Mouse (Mus musculus) limb, embryonic 10.5 days (tissue): ENCODE measurements around the gene Ahcyl2. TPM values are rescaled to one million over a fixed set of nuclear protein-coding genes. Genes with fewer than 3 reads are reported as not detected.

ENCODE experiments used
- DNase-seq: peaks from one replicate; pipeline ENCODE4 v3.0.0-alpha.2; 2017; ENCODE audit warnings: low spot score
- H3K27ac ChIP-seq: fragments of 300-500 bp; sonication (generic); 2 replicates; pipeline ENCODE4 v1.5.1; 2016; ENCODE audit warnings: mild to moderate bottlenecking
- H3K27me3 ChIP-seq: fragments of 300-500 bp; sonication (generic); 2 replicates; pipeline ENCODE4 v1.6.1; 2016; ENCODE audit warnings: low read depth, mild to moderate bottlenecking; ENCODE audit not compliant: poor library complexity, severe bottlenecking
- H3K36me3 ChIP-seq: fragments of 300-500 bp; sonication (generic); 2 replicates; pipeline ENCODE4 v1.6.1; 2016; ENCODE audit warnings: mild to moderate bottlenecking, moderate library complexity
- H3K4me1 ChIP-seq: fragments of 300-500 bp; sonication (generic); 2 replicates; pipeline ENCODE4 v1.6.1; 2016
- H3K4me3 ChIP-seq: fragments of 300-500 bp; sonication (generic); 2 replicates; pipeline ENCODE4 v1.5.1; 2016; ENCODE audit warnings: mild to moderate bottlenecking, moderate library complexity
- H3K9me3 ChIP-seq: fragments of 300-500 bp; sonication (generic); replicated peaks from 2 replicates; pipeline ENCODE4 v1.6.1; 2016; ENCODE audit warnings: mild to moderate bottlenecking
- WGBS: fragments of 180-500 bp; shearing (Covaris S2); methylation state at CpG from one replicate; pipeline ENCODE4 v1.1.7; 2016; 5-methylcytosine and 5-hydroxymethylcytosine counted together
- polyA plus RNA-seq: library from polyadenylated mRNA; unstranded; fragments of >200 nt; fragmentation: Nextera tagmentation; extraction: Ambion mirVana; gene quantifications from 2 replicates; pipeline ENCODE4 v1.2.1, GENCODE M21; 2016

Ahcyl2 gene
- polyA plus RNA-seq, 1 experiment from 2014 or later, result 15.9 TPM

GRCm38 (mm10) chr6:29875576-29875975 lies 107.8 kb downstream of the Ahcyl2 start:
- H3K27ac ChIP-seq, result no peak overlapping the region
- H3K27me3 ChIP-seq, result no peaks in the 10 kb centered on the region
- H3K4me3 ChIP-seq, result no peak overlapping the region
- DNase-seq, result no peak
- no peaks in the 10 kb centered on the region for H3K4me1 ChIP-seq
- 88% methylated on average over 5 of the region's 5 CpGs for WGBS
- H3K36me3 ChIP-seq, result peaks cover 12% of the 10 kb centered on the region; the same call in 1 of the 2 replicates
- H3K9me3 ChIP-seq, result no peaks in the 10 kb centered on the region

DNA sequence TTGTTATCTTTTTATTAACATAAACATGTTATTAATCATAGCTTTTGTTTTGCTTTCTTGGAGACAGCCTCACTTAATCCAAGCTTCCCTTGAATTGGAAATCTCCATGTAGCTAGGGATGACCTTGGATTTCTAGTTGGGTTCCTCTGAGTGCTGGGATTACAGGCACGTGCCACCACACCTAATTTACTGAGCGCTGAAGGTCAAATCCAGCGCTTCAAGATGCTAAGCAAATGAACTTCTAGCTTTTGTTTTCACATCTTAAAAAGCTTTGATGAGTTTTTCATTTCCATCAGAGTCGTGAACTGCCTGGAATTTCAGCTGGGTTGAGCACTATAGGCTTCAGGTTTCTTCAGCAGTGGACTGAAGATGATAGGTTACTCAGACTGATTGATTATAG lies 109.0 kb downstream of the Ahcyl2 start:
- WGBS, result 80% methylated on average over 4 of the region's 4 CpGs
- DNase-seq, result no peak

DNA sequence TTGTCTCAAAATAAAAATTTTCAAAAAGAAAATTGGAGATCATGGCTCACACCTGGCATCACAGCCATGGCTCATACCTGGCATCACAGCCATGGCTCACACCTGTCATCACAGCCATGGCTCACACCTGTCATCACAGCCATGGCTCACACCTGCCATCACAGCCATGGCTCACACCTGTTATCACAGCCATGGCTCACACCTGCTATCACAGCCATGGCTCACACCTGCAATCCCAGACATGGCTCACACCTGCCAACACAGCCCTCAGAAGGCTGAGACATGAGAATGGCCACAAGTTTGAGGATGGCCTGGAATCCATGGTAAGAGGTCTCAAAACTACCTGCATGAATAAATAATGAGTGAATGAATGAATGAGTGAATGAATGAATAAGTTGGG lies 111.8 kb downstream of the Ahcyl2 start:
- peaks cover 11% of the 10 kb centered on the region; the same call in 1 of the 2 replicates for H3K36me3 ChIP-seq
- no peak overlapping the region for H3K27ac ChIP-seq
- no peak overlapping the region for H3K4me3 ChIP-seq
- DNase-seq, result no peak
- peaks cover 10% of the 10 kb centered on the region; the same call in 1 of the 2 replicates for H3K4me1 ChIP-seq
- H3K9me3 ChIP-seq, result no peaks in the 10 kb centered on the region
- no peaks in the 10 kb centered on the region for H3K27me3 ChIP-seq

More for the DNA sequence above, 109.0 kb downstream of the Ahcyl2 start:
- Histone ChIP-seq H3K4me1 (peaks cover 4% of the 10 kb centered on the region; the same call in 1 of the 2 replicates), H3K27ac (no peak overlapping the region), H3K4me3 (no peak overlapping the region), H3K27me3 (no peaks in the 10 kb centered on the region), H3K36me3 (peaks cover 6% of the 10 kb centered on the region), H3K9me3 (no peaks in the 10 kb centered on the region)

DNA sequence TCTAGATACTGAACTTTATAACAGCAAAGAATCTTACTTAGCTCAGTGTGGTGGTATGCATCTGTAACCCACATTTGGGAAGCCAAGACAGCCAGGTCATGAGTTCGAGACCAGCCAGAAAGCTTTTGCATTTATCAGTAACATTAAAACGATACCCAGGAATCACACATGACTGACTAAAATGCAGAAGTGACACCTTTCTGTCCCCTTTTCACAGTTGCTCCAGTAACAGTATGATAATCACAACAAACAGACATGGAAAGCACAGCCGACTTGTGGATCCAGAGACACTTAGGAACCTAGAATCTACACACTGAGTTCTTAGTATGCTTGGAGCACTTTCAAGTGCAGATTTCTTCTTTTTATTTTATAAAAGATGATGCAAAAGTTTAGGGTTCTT lies 113.0 kb downstream of the Ahcyl2 start:
- no peaks in the 10 kb centered on the region for H3K9me3 ChIP-seq
- H3K27me3 ChIP-seq, result no peaks in the 10 kb centered on the region
- no peak overlapping the region for H3K27ac ChIP-seq
- peaks cover 10% of the 10 kb centered on the region; the same call in 1 of the 2 replicates for H3K4me1 ChIP-seq
- H3K36me3 ChIP-seq, result peaks cover 11% of the 10 kb centered on the region; the same call in 1 of the 2 replicates
- DNase-seq, result no peak
- no peak overlapping the region for H3K4me3 ChIP-seq
- 95% methylated on average over 3 of the region's 3 CpGs for WGBS

DNA sequence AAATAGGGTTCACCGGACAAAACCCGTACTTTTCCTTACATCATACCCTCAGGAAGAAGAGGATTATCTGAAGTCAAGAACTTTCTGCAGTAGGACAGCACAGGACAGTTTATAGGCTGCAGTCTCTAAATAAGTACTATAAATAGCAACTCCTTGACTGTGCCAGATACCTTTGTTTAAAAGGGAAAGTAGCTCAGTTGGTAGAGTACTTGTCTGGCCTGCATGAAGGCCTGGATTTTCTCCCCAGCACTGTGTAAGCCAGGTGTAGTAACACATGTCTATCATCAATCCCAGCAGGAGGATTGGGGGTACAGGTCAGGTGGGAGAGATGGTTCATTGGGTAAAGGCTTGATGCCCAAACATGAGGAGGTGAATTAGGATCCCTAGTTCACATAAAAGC lies 114.1 kb downstream of the Ahcyl2 start:
- Histone ChIP-seq H3K36me3 (peaks cover 18% of the 10 kb centered on the region), H3K27me3 (no peaks in the 10 kb centered on the region), H3K27ac (no peak overlapping the region), H3K4me1 (peaks cover 10% of the 10 kb centered on the region; the same call in 1 of the 2 replicates), H3K4me3 (no peak overlapping the region), H3K9me3 (no peaks in the 10 kb centered on the region)
- WGBS, result 87% methylated on average over 2 of the region's 2 CpGs
- no peak for DNase-seq

- H3K4me1 ChIP-seq, result peaks cover 10% of the 10 kb centered on the region; the same call in 1 of the 2 replicates
- no peak overlapping the region for H3K4me3 ChIP-seq
- H3K36me3 ChIP-seq, result peaks cover 18% of the 10 kb centered on the region
- no peak for DNase-seq
- H3K27me3 ChIP-seq, result no peaks in the 10 kb centered on the region
- WGBS, result 92% methylated on average over 6 of the region's 6 CpGs
- no peaks in the 10 kb centered on the region for H3K9me3 ChIP-seq
- no peak overlapping the region for H3K27ac ChIP-seq
Observed at GRCm38 (mm10) chr6:29882870-29883269, 115.1 kb downstream of the Ahcyl2 start.

GRCm38 (mm10) chr6:29891151-29891550 lies 123.3 kb downstream of the Ahcyl2 start:
- Histone ChIP-seq H3K4me1 (no peaks in the 10 kb centered on the region), H3K27ac (no peak overlapping the region), H3K27me3 (no peaks in the 10 kb centered on the region), H3K4me3 (no peak overlapping the region), H3K36me3 (peaks cover 17% of the 10 kb centered on the region), H3K9me3 (no peaks in the 10 kb centered on the region)
- no peak for DNase-seq
- 86% methylated on average over 11 of the region's 11 CpGs for WGBS

DNA sequence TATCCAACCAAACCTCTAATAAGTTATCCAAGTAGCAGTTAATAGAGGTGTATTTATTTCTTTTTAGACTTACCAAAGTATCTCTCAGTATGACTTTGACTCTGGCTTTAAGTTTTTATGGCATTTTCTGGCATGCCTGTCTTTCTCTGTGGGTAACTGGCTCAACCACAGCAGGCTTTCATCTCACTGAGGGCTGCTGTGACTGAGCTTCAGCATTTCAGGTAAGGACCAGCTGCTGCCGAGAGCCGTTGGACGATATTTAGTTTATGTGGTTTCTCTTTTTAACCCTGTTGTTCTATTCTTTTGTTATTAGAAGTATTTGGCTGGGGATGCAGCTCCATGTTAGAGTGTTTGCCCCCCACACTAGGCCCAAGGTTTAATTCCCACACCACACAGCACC lies 129.2 kb downstream of the Ahcyl2 start:
- WGBS, result 95% methylated on average over 3 of the region's 3 CpGs
- no peak overlapping the region for H3K27ac ChIP-seq

DNA sequence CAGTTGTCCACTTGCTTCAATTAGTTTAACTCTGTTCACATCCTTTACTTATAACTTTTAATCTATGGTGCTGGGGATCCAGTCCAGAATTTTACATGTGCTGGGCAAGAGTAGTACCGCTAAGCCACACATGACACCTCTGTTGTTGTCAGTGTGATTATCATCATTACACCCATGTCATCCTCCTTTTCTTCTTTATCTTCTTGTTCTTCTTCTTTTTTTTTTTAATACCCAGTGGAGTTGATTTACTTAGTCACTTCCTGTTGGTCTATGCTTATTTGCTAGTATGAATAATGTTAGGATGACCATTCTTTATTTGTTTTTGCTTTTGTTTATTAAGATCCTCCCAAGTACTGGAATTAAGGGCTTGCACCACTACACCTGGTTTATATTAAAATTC lies 133.6 kb downstream of the Ahcyl2 start:
- Histone ChIP-seq H3K4me1 (no peaks in the 10 kb centered on the region), H3K27ac (no peak overlapping the region), H3K9me3 (no peaks in the 10 kb centered on the region), H3K27me3 (no peaks in the 10 kb centered on the region), H3K36me3 (peaks cover 32% of the 10 kb centered on the region), H3K4me3 (no peak overlapping the region)
- DNase-seq, result no peak
- 91% methylated on average over 1 of the region's 1 CpGs for WGBS

More for the DNA sequence above, 129.2 kb downstream of the Ahcyl2 start:
- H3K4me3 ChIP-seq, result no peak overlapping the region
- no peaks in the 10 kb centered on the region for H3K4me1 ChIP-seq
- H3K36me3 ChIP-seq, result peaks cover 24% of the 10 kb centered on the region
- no peak for DNase-seq
- no peaks in the 10 kb centered on the region for H3K9me3 ChIP-seq
- no peaks in the 10 kb centered on the region for H3K27me3 ChIP-seq

DNA sequence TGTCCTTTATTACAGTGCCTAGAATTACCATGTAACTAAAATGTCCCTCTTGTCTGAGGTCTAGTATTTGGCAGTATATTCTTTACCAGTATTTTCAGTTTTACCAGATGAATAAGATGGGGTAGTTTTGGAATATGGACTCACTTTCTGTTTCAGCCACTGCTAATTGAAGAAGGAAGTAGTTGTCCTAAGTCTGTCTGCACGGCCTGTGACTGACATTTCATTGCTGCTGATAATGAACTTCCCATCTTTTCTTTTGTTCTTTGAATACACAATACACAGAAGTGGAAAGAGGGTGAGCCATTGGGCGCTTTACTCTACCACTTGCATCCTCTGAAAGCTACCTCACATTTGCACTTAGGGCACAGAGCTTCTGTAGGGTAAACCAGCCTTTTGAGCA lies 134.4 kb downstream of the Ahcyl2 start:
- 77% methylated on average over 2 of the region's 2 CpGs for WGBS
- Histone ChIP-seq H3K36me3 (peaks cover 32% of the 10 kb centered on the region), H3K4me1 (no peaks in the 10 kb centered on the region), H3K27me3 (no peaks in the 10 kb centered on the region), H3K4me3 (no peak overlapping the region), H3K27ac (no peak overlapping the region), H3K9me3 (no peaks in the 10 kb centered on the region)
- no peak for DNase-seq

DNA sequence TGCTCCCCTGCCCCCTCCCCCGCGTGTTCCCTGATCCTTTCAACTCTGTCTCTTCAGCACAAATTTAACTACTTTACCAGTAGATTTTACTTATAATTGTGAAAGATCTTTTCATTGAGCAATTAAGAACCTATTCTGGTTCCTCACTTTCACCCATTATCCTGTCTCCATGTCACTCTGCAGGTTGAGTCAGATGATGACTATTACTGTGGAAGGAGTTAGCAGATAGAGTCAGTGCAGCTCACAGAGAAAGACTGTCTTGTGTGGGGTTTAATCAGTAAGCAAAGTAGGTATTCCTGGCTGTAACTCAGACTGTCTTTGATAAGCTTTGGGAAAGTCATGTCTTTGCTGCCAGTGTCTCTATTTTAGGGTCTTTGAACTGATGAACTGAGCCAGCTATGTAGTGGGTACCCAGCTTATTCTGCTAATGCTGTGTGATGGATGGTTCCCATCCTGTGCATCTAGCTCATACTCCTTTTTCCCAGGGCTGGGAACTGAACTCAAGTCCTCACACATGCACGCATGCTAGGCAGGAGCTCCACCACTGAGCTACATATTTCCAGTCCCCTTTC lies 135.6 kb downstream of the Ahcyl2 start:
- H3K4me3 ChIP-seq, result no peak overlapping the region
- H3K4me1 ChIP-seq, result no peaks in the 10 kb centered on the region
- H3K27ac ChIP-seq, result no peak overlapping the region
- WGBS, result 98% methylated on average over 3 of the region's 3 CpGs
- H3K9me3 ChIP-seq, result no peaks in the 10 kb centered on the region
- DNase-seq, result no peak
- H3K36me3 ChIP-seq, result peaks cover 32% of the 10 kb centered on the region
- H3K27me3 ChIP-seq, result no peaks in the 10 kb centered on the region

DNA sequence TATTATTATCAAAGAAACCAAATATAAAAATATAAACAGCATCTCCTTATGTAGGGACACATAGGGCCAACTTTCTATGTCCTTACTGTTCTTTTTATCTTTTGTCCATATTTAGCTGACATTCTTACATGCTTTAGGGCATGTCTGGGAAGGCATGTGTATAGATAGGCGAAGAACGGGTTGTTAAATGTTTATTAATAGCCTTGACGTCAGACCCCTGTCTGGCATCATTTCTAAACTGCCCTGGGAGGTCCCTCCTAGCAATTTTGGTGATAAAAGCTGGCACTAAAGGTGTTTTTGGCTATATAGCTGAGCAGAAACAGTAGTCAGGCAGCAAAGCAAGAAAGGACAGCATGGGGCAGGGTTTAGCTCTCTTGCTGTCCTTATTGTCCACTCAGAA lies 136.5 kb downstream of the Ahcyl2 start:
- no peaks in the 10 kb centered on the region for H3K4me1 ChIP-seq
- WGBS, result 80% methylated on average over 3 of the region's 3 CpGs
- no peak overlapping the region for H3K4me3 ChIP-seq
- H3K27me3 ChIP-seq, result no peaks in the 10 kb centered on the region
- DNase-seq, result no peak
- no peaks in the 10 kb centered on the region for H3K9me3 ChIP-seq
- H3K27ac ChIP-seq, result no peak overlapping the region
- H3K36me3 ChIP-seq, result peaks cover 39% of the 10 kb centered on the region

GRCm38 (mm10) chr6:29910631-29911030 lies 142.8 kb downstream of the Ahcyl2 start:
- Histone ChIP-seq H3K4me3 (no peak overlapping the region), H3K4me1 (no peaks in the 10 kb centered on the region), H3K27ac (no peak overlapping the region), H3K27me3 (peaks cover 14% of the 10 kb centered on the region), H3K36me3 (peaks cover 26% of the 10 kb centered on the region), H3K9me3 (no peaks in the 10 kb centered on the region)
- WGBS, result 95% methylated on average over 3 of the region's 3 CpGs
- no peak for DNase-seq

GRCm38 (mm10) chr6:29913673-29914072 lies 145.9 kb downstream of the Ahcyl2 start:
- Histone ChIP-seq H3K27me3 (peaks cover 39% of the 10 kb centered on the region), H3K9me3 (no peaks in the 10 kb centered on the region), H3K4me1 (peaks cover 19% of the 10 kb centered on the region), H3K4me3 (no peak overlapping the region), H3K27ac (no peak overlapping the region), H3K36me3 (peaks cover 10% of the 10 kb centered on the region)
- no peak for DNase-seq
- 53% methylated on average over 1 of the region's 1 CpGs for WGBS
